Mouse (Mus musculus) embryonic facial prominence, embryonic 12.5 days (tissue): Measurements from ENCODE around the gene Stam2. TPM values are rescaled to one million over a fixed set of nuclear protein-coding genes. Genes with fewer than 3 reads are reported as not detected.

Experiments used
- ATAC-seq: fragments of 200-750 bp; cut with Nextera tagmentation; 2 replicates; pipeline ENCODE4 v1.8.0; 2017; ENCODE audit not compliant: insufficient number of reproducible peaks, insufficient read depth, low FRiP score, low TSS enrichment
- H3K27ac ChIP-seq: fragments of 300-500 bp; sonication (generic); 2 replicates; pipeline ENCODE4 v1.5.1; 2016; ENCODE audit warnings: mild to moderate bottlenecking
- H3K27me3 ChIP-seq: fragments of 300-500 bp; sonication (generic); 2 replicates; pipeline ENCODE4 v1.6.1; 2016; ENCODE audit warnings: mild to moderate bottlenecking, moderate library complexity
- H3K36me3 ChIP-seq: fragments of 300-500 bp; sonication (generic); 2 replicates; pipeline ENCODE4 v1.6.1; 2016; ENCODE audit warnings: mild to moderate bottlenecking
- H3K4me1 ChIP-seq: fragments of 300-500 bp; sonication (generic); 2 replicates; pipeline ENCODE4 v1.6.1; 2016
- H3K4me2 ChIP-seq: fragments of 300-500 bp; sonication (generic); replicated peaks from 2 replicates; pipeline ENCODE4 v1.6.1; 2016; ENCODE audit warnings: mild to moderate bottlenecking, moderate library complexity
- H3K4me3 ChIP-seq: fragments of 300-500 bp; sonication (generic); 2 replicates; pipeline ENCODE4 v1.5.1; 2016; ENCODE audit warnings: mild to moderate bottlenecking
- H3K9ac ChIP-seq: fragments of 300-500 bp; sonication (generic); 2 replicates; pipeline ENCODE4 v1.6.1; 2016; ENCODE audit warnings: mild to moderate bottlenecking, moderate library complexity
- H3K9me3 ChIP-seq: fragments of 300-500 bp; sonication (generic); 2 replicates; pipeline ENCODE4 v1.6.1; 2016; ENCODE audit warnings: mild to moderate bottlenecking, moderate library complexity
- WGBS: fragments of 180-500 bp; shearing (Covaris S2); methylation state at CpG from one replicate; pipeline ENCODE4 v1.1.7; 2016; 5-methylcytosine and 5-hydroxymethylcytosine counted together
- polyA plus RNA-seq: library from polyadenylated mRNA; unstranded; fragments of >200 nt; fragmentation: Nextera tagmentation; extraction: Ambion mirVana; gene quantifications from 2 replicates; pipeline ENCODE4 v1.2.1, GENCODE M21; 2016

Stam2 gene
- polyA plus RNA-seq, 1 experiment from 2014 or later, result 32.8 TPM

- H3K4me3 ChIP-seq, result no peak overlapping the region
- no peak for ATAC-seq
- peaks cover 5% of the 10 kb centered on the region; the same call in 1 of the 2 replicates for H3K4me1 ChIP-seq
- no peaks in the 10 kb centered on the region for H3K9me3 ChIP-seq
- no peak overlapping the region for H3K27ac ChIP-seq
- no peak overlapping the region for H3K9ac ChIP-seq
- H3K4me2 ChIP-seq, result no peak overlapping the region
- H3K27me3 ChIP-seq, result no peaks in the 10 kb centered on the region
- H3K36me3 ChIP-seq, result no peaks in the 10 kb centered on the region
- 70% methylated on average over 6 of the region's 6 CpGs for WGBS
Observed at GRCm38 (mm10) chr2:52643657-52644056, 98.4 kb downstream of the Stam2 start.

Other genes starting within 250 kb of the Stam2 start
- 1.0 and 1.4 TPM in 2 replicates for gene Cacnb4, start 65.5 kb downstream of the Stam2 start, polyA plus RNA-seq
- gene Fmnl2, start 115.6 kb upstream of the Stam2 start, polyA plus RNA-seq, result 13.8 and 14.6 TPM in 2 replicates